In genomic region chr17:26691110-26691509, GRCm38 (mm10) we compare ENCODE assay signal across 15 mouse cellular contexts. TPM values are rescaled to one million over a fixed set of nuclear protein-coding genes. Genes with fewer than 3 reads are reported as not detected.
DNase-seq lines count a peak whose midpoint lies in the region; ATAC-seq and TF ChIP-seq lines count a peak whose summit lies in the region.
"Had no signal": no experiment of that assay in that cellular context is flagged by ENCODE, and none has a peak within 500 bp of the region (broad histone marks: within the 10 kb centered on the region; RNA-seq: fewer than 3 reads in every experiment).

No protein-coding gene starts in this region.

- no peak for ATAC-seq in stomach, postnatal 0 days (ENCODE audit: low FRiP score, low TSS enrichment)
- ATAC-seq: midbrain, embryonic 15.5 days had no signal

- no peak for TF ChIP-seq POLR2A in kidney, adult 2 months (IDR thresholded peaks at IDR 0.05; ENCODE audit: low read depth, low read length)

- no peak overlapping the region for H3K4me3 ChIP-seq in kidney, adult 2 months (ENCODE audit: insufficient read depth, low read depth, low read length)
- H3K4me3 ChIP-seq in stomach, postnatal 0 days (ENCODE audit: low read depth, low read length) = no peak overlapping the region
- H3K4me3 ChIP-seq: embryonic facial prominence, embryonic 12.5 days; forebrain, embryonic 12.5 days; hindbrain, embryonic 10.5 days; lung, embryonic 15.5 days; midbrain, embryonic 15.5 days; neural tube, embryonic 13.5 days had no signal

- no peak for TF ChIP-seq CTCF in kidney, adult 2 months (conservative IDR thresholded peaks at IDR 0.05; ENCODE audit: insufficient read depth, insufficient read length, low read depth, low read length)
- TF ChIP-seq CTCF in stomach, postnatal 0 days (IDR thresholded peaks at IDR 0.05; ENCODE audit: low read depth) = no peak

- no peak overlapping the region for H3K4me2 ChIP-seq in stomach, postnatal 0 days (replicated peaks; ENCODE audit: low read depth)
- H3K4me2 ChIP-seq: embryonic facial prominence, embryonic 12.5 days; forebrain, embryonic 12.5 days; lung, embryonic 15.5 days; midbrain, embryonic 15.5 days; neural tube, embryonic 13.5 days had no signal

- WGBS in kidney, adult 2 months = 65% methylated on average over 7 of the region's 7 CpGs
- WGBS in stomach, postnatal 0 days = 85% methylated on average over 7 of the region's 7 CpGs

- no peaks in the 10 kb centered on the region for H3K9me3 ChIP-seq in stomach, postnatal 0 days (ENCODE audit: control insufficient read depth, low read length)
- H3K9me3 ChIP-seq: embryonic facial prominence, embryonic 12.5 days; forebrain, embryonic 12.5 days; hindbrain, embryonic 10.5 days; lung, embryonic 15.5 days; midbrain, embryonic 15.5 days; neural tube, embryonic 13.5 days had no signal

- TF ChIP-seq EP300 in stomach, postnatal 0 days (optimal IDR thresholded peaks at IDR 0.05) = no peak

- peak overlapping the region; percentile 58 for H3K27ac ChIP-seq in kidney, adult 2 months (ENCODE audit: insufficient read depth, low read depth, low read length)
- no peak overlapping the region for H3K27ac ChIP-seq in stomach, postnatal 0 days (replicated peaks)
- H3K27ac ChIP-seq: embryonic facial prominence, embryonic 12.5 days; forebrain, embryonic 12.5 days; hindbrain, embryonic 10.5 days; lung, embryonic 15.5 days; midbrain, embryonic 15.5 days; neural tube, embryonic 13.5 days had no signal

- H3K4me1 ChIP-seq in kidney, adult 2 months (ENCODE audit: control insufficient read depth, insufficient read depth, low read length) = peaks cover 19% of the 10 kb centered on the region
- no peaks in the 10 kb centered on the region for H3K4me1 ChIP-seq in stomach, postnatal 0 days (replicated peaks; ENCODE audit: control insufficient read depth, insufficient read depth)

- H3K27me3 ChIP-seq in kidney, adult 2 months (replicated peaks; ENCODE audit: control insufficient read depth, insufficient read depth, low read length) = no peaks in the 10 kb centered on the region
- no peaks in the 10 kb centered on the region for H3K27me3 ChIP-seq in stomach, postnatal 0 days (ENCODE audit: control insufficient read depth, insufficient read depth, low read length)
- H3K27me3 ChIP-seq: embryonic facial prominence, embryonic 12.5 days; forebrain, embryonic 12.5 days; lung, embryonic 15.5 days; midbrain, embryonic 15.5 days; neural tube, embryonic 13.5 days had no signal

- peak; percentile 39 for DNase-seq in cerebellum, adult 9-10 months
- DNase-seq in cerebellum, postnatal 36 days = no peak
- peak; percentile 55 for DNase-seq in kidney, adult 2 months
- DNase-seq in kidney, postnatal 10 days = no peak
- DNase-seq in right cerebral cortex, adult 18-20 months = peak; percentile 53
- no peak for DNase-seq in right cerebral cortex, postnatal 4 days
- DNase-seq in stomach, postnatal 0 days (ENCODE audit: low spot score) = no peak
- DNase-seq: cerebellum, adult 8-10 months; thymus, postnatal 14 days had no signal

- H3K36me3 ChIP-seq in kidney, adult 2 months (ENCODE audit: control insufficient read depth, insufficient read depth, low read length) = no peaks in the 10 kb centered on the region
- peaks cover 3% of the 10 kb centered on the region; the same call in 1 of the 2 replicates for H3K36me3 ChIP-seq in stomach, postnatal 0 days (ENCODE audit: control insufficient read depth, insufficient read depth, low read length)
- H3K36me3 ChIP-seq: embryonic facial prominence, embryonic 12.5 days; midbrain, embryonic 15.5 days had no signal

- H3K9ac ChIP-seq in stomach, postnatal 0 days (ENCODE audit: low read length) = no peak overlapping the region
- H3K9ac ChIP-seq: embryonic facial prominence, embryonic 12.5 days; forebrain, embryonic 12.5 days; lung, embryonic 15.5 days; midbrain, embryonic 15.5 days; neural tube, embryonic 13.5 days had no signal

RNA-seq across cellular contexts. Expression of gene Crebrf, which starts 24.3 kb away (rescaled TPM):
- 7.4 and 9.1 TPM in 2 replicates for polyA plus RNA-seq in kidney, adult 2 months (2012; rRNA removed)
- polyA plus RNA-seq in stomach, postnatal 0 days (2015; fragmentation: Nextera tagmentation; extraction: Ambion mirVana) = 6.1 and 9.3 TPM in 2 replicates

RNA-seq across cellular contexts. Expression of gene Atp6v0e, which starts 28.1 kb away (rescaled TPM):
- polyA plus RNA-seq in kidney, adult 2 months (2012; rRNA removed) = 399 and 450 TPM in 2 replicates
- polyA plus RNA-seq in stomach, postnatal 0 days (2015; fragmentation: Nextera tagmentation; extraction: Ambion mirVana) = 334 and 340 TPM in 2 replicates

Comparison
In these comparisons a context has a peak if more than half of its experiments do, and no peak if none do; other contexts are left out.
1. DNase-seq: peak in cerebellum, adult 9-10 months (single experiment), kidney, adult 2 months (single experiment) and right cerebral cortex, adult 18-20 months (single experiment); none in cerebellum, postnatal 36 days (0 of 2), kidney, postnatal 10 days (single experiment), right cerebral cortex, postnatal 4 days (single experiment) and stomach, postnatal 0 days (single experiment).